Comparison of ENCODE assay signal across 23 mouse cellular contexts in the genomic region with DNA sequence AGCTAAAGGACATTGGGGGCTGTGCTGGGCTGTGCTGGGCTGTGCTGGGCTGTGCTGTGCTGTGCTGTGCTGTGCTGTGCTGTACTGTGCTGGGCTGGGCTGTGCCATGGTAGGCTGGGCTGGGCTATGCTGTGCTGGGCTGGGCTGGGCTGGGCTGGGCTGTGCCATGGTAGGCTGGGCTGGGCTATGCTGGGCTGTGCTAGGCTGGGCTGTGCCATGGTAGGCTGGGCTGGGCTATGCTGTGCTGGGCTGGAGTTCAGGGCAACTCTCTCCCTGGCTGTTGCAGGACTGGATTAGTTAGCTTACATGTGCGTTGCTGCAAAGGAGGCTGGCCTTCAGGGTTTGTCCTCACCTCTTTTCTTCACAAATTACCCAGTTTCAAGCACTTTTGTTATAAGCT. TPM values are rescaled to one million over a fixed set of nuclear protein-coding genes. Genes with fewer than 3 reads are reported as not detected.
DNase-seq lines count a peak whose midpoint lies in the region; ATAC-seq lines count a peak whose summit lies in the region.
"Had no signal": no experiment of that assay in that cellular context is flagged by ENCODE, and none has a peak within 500 bp of the region (broad histone marks: within the 10 kb centered on the region; RNA-seq: fewer than 3 reads in every experiment).

No protein-coding gene starts in this region.

- no peak overlapping the region for H3K4me3 ChIP-seq in forebrain, embryonic 11.5 days (ENCODE audit: low read depth, low read length)
- no peak overlapping the region for H3K4me3 ChIP-seq in forebrain, embryonic 10.5 days
- no peak overlapping the region for H3K4me3 ChIP-seq in limb, embryonic 15.5 days
- H3K4me3 ChIP-seq in limb, embryonic 10.5 days, result no peak overlapping the region
- peak overlapping the region; percentile 3; the same call in 1 of the 2 replicates for H3K4me3 ChIP-seq in embryonic facial prominence, embryonic 10.5 days
- H3K4me3 ChIP-seq: erythroblast, embryonic 14.5 days; gastrocnemius, adult 2 months; lung, embryonic 15.5 days had no signal

- no peak overlapping the region for H3K9ac ChIP-seq in forebrain, embryonic 11.5 days (ENCODE audit: low read length)
- H3K9ac ChIP-seq in limb, embryonic 15.5 days, result no peak overlapping the region
- H3K9ac ChIP-seq: hindbrain, embryonic 14.5 days; lung, embryonic 15.5 days had no signal

- WGBS in forebrain, embryonic 11.5 days, result 79% methylated on average over 1 of the region's 1 CpGs
- WGBS in forebrain, embryonic 10.5 days, result 81% methylated on average over 1 of the region's 1 CpGs
- 57% methylated on average over 1 of the region's 1 CpGs for WGBS in limb, embryonic 15.5 days
- WGBS in limb, embryonic 10.5 days, result 83% methylated on average over 1 of the region's 1 CpGs
- 72% methylated on average over 1 of the region's 1 CpGs for WGBS in embryonic facial prominence, embryonic 10.5 days

- H3K27me3 ChIP-seq in forebrain, embryonic 11.5 days (ENCODE audit: control insufficient read depth, insufficient read depth, low read length), result peaks cover 13% of the 10 kb centered on the region
- peaks cover 70% of the 10 kb centered on the region for H3K27me3 ChIP-seq in forebrain, embryonic 10.5 days (ENCODE audit: poor library complexity, severe bottlenecking)
- peaks cover 37% of the 10 kb centered on the region for H3K27me3 ChIP-seq in limb, embryonic 15.5 days
- peaks cover 84% of the 10 kb centered on the region for H3K27me3 ChIP-seq in limb, embryonic 10.5 days (ENCODE audit: low read depth, poor library complexity, severe bottlenecking)
- H3K27me3 ChIP-seq in embryonic facial prominence, embryonic 10.5 days (replicated peaks; ENCODE audit: low read depth, poor library complexity, severe bottlenecking), result peaks cover 94% of the 10 kb centered on the region

- no peak overlapping the region for H3K27ac ChIP-seq in forebrain, embryonic 11.5 days (ENCODE audit: low read depth, low read length)
- no peak overlapping the region for H3K27ac ChIP-seq in forebrain, embryonic 10.5 days
- no peak overlapping the region for H3K27ac ChIP-seq in limb, embryonic 15.5 days
- no peak overlapping the region for H3K27ac ChIP-seq in limb, embryonic 10.5 days
- H3K27ac ChIP-seq in embryonic facial prominence, embryonic 10.5 days (replicated peaks), result 0 out of 2 replicates have a peak overlapping the region, but pooled peaks have one; percentile 19
- H3K27ac ChIP-seq: gastrocnemius, adult 2 months; hindbrain, embryonic 14.5 days; lung, embryonic 15.5 days had no signal

- no peaks in the 10 kb centered on the region; the same call in 1 of the 2 replicates for H3K9me3 ChIP-seq in forebrain, embryonic 11.5 days (ENCODE audit: control insufficient read depth, low read length)
- H3K9me3 ChIP-seq in forebrain, embryonic 10.5 days, result peaks cover 7% of the 10 kb centered on the region
- H3K9me3 ChIP-seq in limb, embryonic 15.5 days, result no peaks in the 10 kb centered on the region
- no peaks in the 10 kb centered on the region for H3K9me3 ChIP-seq in limb, embryonic 10.5 days (replicated peaks)
- H3K9me3 ChIP-seq in embryonic facial prominence, embryonic 10.5 days, result peaks cover 3% of the 10 kb centered on the region; the same call in 1 of the 2 replicates
- H3K9me3 ChIP-seq: lung, embryonic 15.5 days had no signal

- ATAC-seq in forebrain, embryonic 11.5 days (replicated peaks; ENCODE audit: low FRiP score), result no peak
- ATAC-seq in limb, embryonic 15.5 days (ENCODE audit: insufficient number of reproducible peaks, low FRiP score, low TSS enrichment, low read depth), result peak; percentile 52; the same call in 1 of the 2 replicates
- ATAC-seq in granulocyte monocyte progenitor cell, adult 5-6 weeks (replicated peaks; ENCODE audit: poor library complexity, severe bottlenecking), result 0 out of 2 replicates have a peak, but pooled peaks have one; percentile 22
- ATAC-seq: intestine, embryonic 16.5 days; Patski had no signal

- DNase-seq in forebrain, embryonic 11.5 days (ENCODE audit: low spot score), result peak; percentile 17
- no peak for DNase-seq in forebrain, embryonic 10.5 days (ENCODE audit: extremely low spot score, low spot score)
- no peak for DNase-seq in limb, embryonic 10.5 days (ENCODE audit: low spot score)
- no peak for DNase-seq in embryonic facial prominence, embryonic 10.5 days (ENCODE audit: low spot score)
- no peak for DNase-seq in left cerebral cortex, postnatal 36 days (ENCODE audit: low spot score in 2 of 2)
- no peak for DNase-seq in spleen, postnatal 14 days (ENCODE audit: low spot score in 2 of 2)
- DNase-seq: adrenal gland, postnatal 10 days; cerebellum, postnatal 10 days; gastrocnemius, adult 2 months; kidney, postnatal 10 days; lung, postnatal 4 days; retina, postnatal 1 day; thymus, postnatal 36 days had no signal

- no peaks in the 10 kb centered on the region for H3K4me1 ChIP-seq in forebrain, embryonic 11.5 days (replicated peaks; ENCODE audit: control insufficient read depth, insufficient read depth, low read length)
- no peaks in the 10 kb centered on the region for H3K4me1 ChIP-seq in forebrain, embryonic 10.5 days
- H3K4me1 ChIP-seq in limb, embryonic 15.5 days, result peaks cover under 1% of the 10 kb centered on the region; the same call in 1 of the 2 replicates
- H3K4me1 ChIP-seq in limb, embryonic 10.5 days, result peaks cover 9% of the 10 kb centered on the region
- peaks cover 34% of the 10 kb centered on the region for H3K4me1 ChIP-seq in embryonic facial prominence, embryonic 10.5 days
- H3K4me1 ChIP-seq: lung, embryonic 15.5 days had no signal

- no peaks in the 10 kb centered on the region for H3K36me3 ChIP-seq in forebrain, embryonic 11.5 days (ENCODE audit: control insufficient read depth, insufficient read depth, low read length)
- H3K36me3 ChIP-seq in forebrain, embryonic 10.5 days (replicated peaks), result no peaks in the 10 kb centered on the region
- no peaks in the 10 kb centered on the region for H3K36me3 ChIP-seq in limb, embryonic 15.5 days
- no peaks in the 10 kb centered on the region for H3K36me3 ChIP-seq in limb, embryonic 10.5 days
- no peaks in the 10 kb centered on the region for H3K36me3 ChIP-seq in embryonic facial prominence, embryonic 10.5 days (replicated peaks)
- H3K36me3 ChIP-seq: lung, embryonic 15.5 days had no signal

- intact Hi-C loops in left cerebral cortex, postnatal 36 days (cut with DNase I), result no loop called here

- no peak overlapping the region for H3K4me2 ChIP-seq in forebrain, embryonic 11.5 days (ENCODE audit: low read depth, low read length, severe bottlenecking)
- no peak overlapping the region for H3K4me2 ChIP-seq in limb, embryonic 15.5 days
- H3K4me2 ChIP-seq: heart, embryonic 11.5 days; hindbrain, embryonic 14.5 days; lung, embryonic 15.5 days had no signal

RNA-seq across cellular contexts. Expression of gene Six2, which starts 9.9 kb away (rescaled TPM):
- 12.5 and 12.6 TPM in 2 replicates for polyA plus RNA-seq in forebrain, embryonic 11.5 days (2014; fragmentation: Nextera tagmentation; extraction: Ambion mirVana)
- polyA plus RNA-seq in forebrain, embryonic 10.5 days (2016; fragmentation: Nextera tagmentation; extraction: Ambion mirVana), result 9.7 and 10.9 TPM in 2 replicates
- polyA plus RNA-seq in limb, embryonic 15.5 days (2015; fragmentation: Nextera tagmentation; extraction: Ambion mirVana), result 3.9 and 4.3 TPM in 2 replicates
- polyA plus RNA-seq in limb, embryonic 10.5 days (2016; fragmentation: Nextera tagmentation; extraction: Ambion mirVana), result 0.87 and 2.7 TPM in 2 replicates
- 10.1 and 15.6 TPM in 2 replicates for polyA plus RNA-seq in embryonic facial prominence, embryonic 10.5 days (2016; fragmentation: Nextera tagmentation; extraction: Ambion mirVana)
- not detected in 2 replicates for total RNA-seq in granulocyte monocyte progenitor cell, adult 5-6 weeks (2014; fragmentation: Nextera tagmentation)
- not detected in 2 replicates for total RNA-seq in granulocyte monocyte progenitor cell, adult 5-6 weeks (2017)
- under 1 TPM; 0.49 to 0.72 TPM for total RNA-seq in left cerebral cortex, postnatal 36 days (2021)
- total RNA-seq: liver, adult 2 months had no signal
- polyA plus RNA-seq: erythroblast, embryonic 14.5 days; gonadal fat pad, adult 2 months; liver, adult 2 months; Patski had no signal
